8 mouse cellular contexts compared by ENCODE assay signal in genomic region chr10:79553691-79554090, GRCm38 (mm10). TPM values are rescaled to one million over a fixed set of nuclear protein-coding genes. Genes with fewer than 3 reads are reported as not detected.
DNase-seq lines count a peak whose midpoint lies in the region; ATAC-seq and TF ChIP-seq lines count a peak whose summit lies in the region.

No protein-coding gene starts in this region.

- H3K36me3 ChIP-seq in kidney, embryonic 16.5 days (ENCODE audit: insufficient read depth, low read length): peaks cover 15% of the 10 kb centered on the region
- peaks cover 16% of the 10 kb centered on the region for H3K36me3 ChIP-seq in hindbrain, embryonic 12.5 days
- peaks cover 3% of the 10 kb centered on the region; the same call in 1 of the 2 replicates for H3K36me3 ChIP-seq in midbrain, embryonic 15.5 days (replicated peaks)

- no peak for TF ChIP-seq CTCF in cortical plate, adult 2 months (IDR thresholded peaks at IDR 0.05; ENCODE audit: extremely low read depth, insufficient read depth, low read length)

- peaks cover 21% of the 10 kb centered on the region for H3K4me1 ChIP-seq in kidney, embryonic 16.5 days (ENCODE audit: insufficient read depth, low read length)
- H3K4me1 ChIP-seq in cortical plate, adult 2 months (ENCODE audit: control insufficient read depth, insufficient read depth, low read length): peaks cover 5% of the 10 kb centered on the region
- H3K4me1 ChIP-seq in hindbrain, embryonic 12.5 days: peaks cover 25% of the 10 kb centered on the region
- peaks cover 25% of the 10 kb centered on the region for H3K4me1 ChIP-seq in midbrain, embryonic 15.5 days

- no peaks in the 10 kb centered on the region for H3K27me3 ChIP-seq in kidney, embryonic 16.5 days (ENCODE audit: insufficient read depth, low read length)
- H3K27me3 ChIP-seq in hindbrain, embryonic 12.5 days: no peaks in the 10 kb centered on the region; the same call in 1 of the 2 replicates
- no peaks in the 10 kb centered on the region for H3K27me3 ChIP-seq in midbrain, embryonic 15.5 days (replicated peaks)

- H3K4me3 ChIP-seq in kidney, embryonic 16.5 days (ENCODE audit: low read length): peak overlapping the region; percentile 84
- peak overlapping the region; percentile 45; the same call in 1 of the 2 replicates for H3K4me3 ChIP-seq in cortical plate, adult 2 months (ENCODE audit: insufficient read depth, low read length)
- peak overlapping the region; percentile 93 for H3K4me3 ChIP-seq in hindbrain, embryonic 12.5 days
- H3K4me3 ChIP-seq in midbrain, embryonic 15.5 days: peak overlapping the region; percentile 88

- peak overlapping the region; percentile 94 for H3K9ac ChIP-seq in kidney, embryonic 16.5 days (replicated peaks; ENCODE audit: low read length)
- H3K9ac ChIP-seq in hindbrain, embryonic 12.5 days: peak overlapping the region; percentile 96
- H3K9ac ChIP-seq in midbrain, embryonic 15.5 days: peak overlapping the region; percentile 33

- H3K27ac ChIP-seq in kidney, embryonic 16.5 days (ENCODE audit: low read length): no peak overlapping the region
- no peak overlapping the region for H3K27ac ChIP-seq in cortical plate, adult 2 months (ENCODE audit: insufficient read depth, low read length)
- no peak overlapping the region for H3K27ac ChIP-seq in hindbrain, embryonic 12.5 days
- H3K27ac ChIP-seq in midbrain, embryonic 15.5 days: no peak overlapping the region

- no peak for ATAC-seq in kidney, embryonic 16.5 days (ENCODE audit: low FRiP score, low TSS enrichment)
- ATAC-seq in hindbrain, embryonic 12.5 days (ENCODE audit: low FRiP score): no peak
- no peak for ATAC-seq in midbrain, embryonic 15.5 days (replicated peaks)

- TF ChIP-seq POLR2A in cortical plate, adult 2 months (IDR thresholded peaks at IDR 0.05; ENCODE audit: extremely low read depth, insufficient read depth, low read length): no peak

- DNase-seq in kidney, postnatal 14 days: no peak
- no peak for DNase-seq in layer of hippocampus, adult 11-12 months (ENCODE audit: low spot score)
- DNase-seq in adrenal gland, postnatal 36 days: no peak
- DNase-seq in Muller cell, postnatal 12 days (ENCODE audit: inconsistent ontology term): no peak

- WGBS in kidney, embryonic 16.5 days: 19% methylated on average over 10 of the region's 10 CpGs
- 27% methylated on average over 10 of the region's 10 CpGs for WGBS in hindbrain, embryonic 12.5 days
- WGBS in midbrain, embryonic 15.5 days: 36% methylated on average over 10 of the region's 10 CpGs

- 0 out of 2 replicates have a peak, but pooled peaks cover 3% of the 10 kb centered on the region for H3K9me3 ChIP-seq in kidney, embryonic 16.5 days (ENCODE audit: low read length)
- no peaks in the 10 kb centered on the region for H3K9me3 ChIP-seq in hindbrain, embryonic 12.5 days (replicated peaks)
- H3K9me3 ChIP-seq in midbrain, embryonic 15.5 days: no peaks in the 10 kb centered on the region

- peak overlapping the region; percentile 71 for H3K4me2 ChIP-seq in kidney, embryonic 16.5 days (replicated peaks; ENCODE audit: low read depth, low read length)
- peak overlapping the region; percentile 72 for H3K4me2 ChIP-seq in hindbrain, embryonic 12.5 days (replicated peaks)
- peak overlapping the region; percentile 80 for H3K4me2 ChIP-seq in midbrain, embryonic 15.5 days

RNA-seq across cellular contexts. Expression of gene Mier2, which starts 1.3 kb away (rescaled TPM):
- polyA plus RNA-seq in kidney, embryonic 16.5 days (2015; fragmentation: Nextera tagmentation; extraction: Ambion mirVana): 56.2 and 60.1 TPM in 2 replicates
- 78.3 and 79.6 TPM in 2 replicates for polyA plus RNA-seq in cortical plate, adult 2 months (2012; rRNA removed)
- 57.8 and 66.1 TPM in 2 replicates for polyA plus RNA-seq in hindbrain, embryonic 12.5 days (2016; fragmentation: Nextera tagmentation; extraction: Ambion mirVana)
- 70.4 and 72.5 TPM in 2 replicates for polyA plus RNA-seq in midbrain, embryonic 15.5 days (2015; fragmentation: Nextera tagmentation; extraction: Ambion mirVana)
- total RNA-seq in adrenal gland, postnatal 36 days (2021): 10 to 100 TPM; 30.4 to 33.4 TPM

RNA-seq across cellular contexts. Expression of gene Plpp2, which starts 20.1 kb away (rescaled TPM):
- polyA plus RNA-seq in kidney, embryonic 16.5 days (2015; fragmentation: Nextera tagmentation; extraction: Ambion mirVana): 53.6 and 58.1 TPM in 2 replicates
- 3.4 and 3.6 TPM in 2 replicates for polyA plus RNA-seq in cortical plate, adult 2 months (2012; rRNA removed)
- 13.4 and 14.6 TPM in 2 replicates for polyA plus RNA-seq in hindbrain, embryonic 12.5 days (2016; fragmentation: Nextera tagmentation; extraction: Ambion mirVana)
- 16.9 and 19.7 TPM in 2 replicates for polyA plus RNA-seq in midbrain, embryonic 15.5 days (2015; fragmentation: Nextera tagmentation; extraction: Ambion mirVana)
- total RNA-seq in adrenal gland, postnatal 36 days (2021): 10 to 100 TPM; 20.2 to 38.2 TPM

RNA-seq across cellular contexts. Expression of gene Theg, which starts 33.4 kb away (rescaled TPM):
- polyA plus RNA-seq in kidney, embryonic 16.5 days (2015; fragmentation: Nextera tagmentation; extraction: Ambion mirVana): not detected in 2 replicates
- 1.9 and 2.6 TPM in 2 replicates for polyA plus RNA-seq in cortical plate, adult 2 months (2012; rRNA removed)
- polyA plus RNA-seq in hindbrain, embryonic 12.5 days (2016; fragmentation: Nextera tagmentation; extraction: Ambion mirVana): not detected in 2 replicates
- not detected in 2 replicates for polyA plus RNA-seq in midbrain, embryonic 15.5 days (2015; fragmentation: Nextera tagmentation; extraction: Ambion mirVana)
- total RNA-seq in adrenal gland, postnatal 36 days (2021): not detected

Comparison
In these comparisons a context has a peak if more than half of its experiments do, and no peak if none do; other contexts are left out.
1. H3K9ac ChIP-seq: peak in every context shown above with its lines; median percentile 96 in hindbrain, embryonic 12.5 days; 94 in kidney, embryonic 16.5 days; 33 in midbrain, embryonic 15.5 days.